Mouse (Mus musculus) limb, embryonic 14.5 days (tissue): ENCODE measurements around the gene Krt28. TPM values are rescaled to one million over a fixed set of nuclear protein-coding genes. Genes with fewer than 3 reads are reported as not detected.

ENCODE experiments used
- ATAC-seq: fragments of 200-750 bp; cut with Nextera tagmentation; 2 replicates; pipeline ENCODE4 v1.8.0; 2017; ENCODE audit warnings: low read depth, moderate number of reproducible peaks, moderate TSS enrichment; ENCODE audit not compliant: low FRiP score
- DNase-seq: peaks from one replicate; pipeline ENCODE4 v3.0.0-alpha.2; 2015; ENCODE audit warnings: low spot score
- H3K27ac ChIP-seq: fragments of 300-500 bp; sonication (generic); replicated peaks from 2 replicates; pipeline ENCODE4 v1.5.1; 2014; ENCODE audit warnings: low read depth, mild to moderate bottlenecking, low read length, moderate library complexity, mixed read lengths
- H3K27me3 ChIP-seq: fragments of 300-500 bp; sonication (generic); 2 replicates; pipeline ENCODE4 v1.6.1; 2014; ENCODE audit warnings: low read length, mixed read lengths; ENCODE audit not compliant: control insufficient read depth, insufficient read depth
- H3K36me3 ChIP-seq: fragments of 300-500 bp; sonication (generic); 2 replicates; pipeline ENCODE4 v1.6.1; 2014; ENCODE audit warnings: mild to moderate bottlenecking, low read length, moderate library complexity, mixed read lengths; ENCODE audit not compliant: control insufficient read depth, insufficient read depth
- H3K4me1 ChIP-seq: fragments of 300-500 bp; sonication (generic); 2 replicates; pipeline ENCODE4 v1.6.1; 2014; ENCODE audit warnings: antibody characterized with exemption, low read length, mixed read lengths; ENCODE audit not compliant: control insufficient read depth, insufficient read depth
- H3K4me2 ChIP-seq: fragments of 300-500 bp; sonication (generic); replicated peaks from 2 replicates; pipeline ENCODE4 v1.6.1; 2014; ENCODE audit warnings: low read depth, mild to moderate bottlenecking, low read length, moderate library complexity; ENCODE audit not compliant: severe bottlenecking
- H3K4me3 ChIP-seq: fragments of 300-500 bp; sonication (generic); replicated peaks from 2 replicates; pipeline ENCODE4 v1.5.1; 2014; ENCODE audit warnings: low read length
- H3K9ac ChIP-seq: fragments of 300-500 bp; sonication (generic); 2 replicates; pipeline ENCODE4 v1.6.1; 2014; ENCODE audit warnings: mild to moderate bottlenecking, low read depth, low read length, moderate library complexity; ENCODE audit not compliant: severe bottlenecking
- H3K9me3 ChIP-seq: fragments of 300-500 bp; sonication (generic); 2 replicates; pipeline ENCODE4 v1.6.1; 2016; ENCODE audit warnings: low read length; ENCODE audit not compliant: control insufficient read depth
- POLR2A ChIP-seq: fragments of 200-500 bp; IDR thresholded peaks from 2 replicates; pipeline ENCODE4 v1.8.0; 2012; ENCODE audit warnings: inconsistent platforms, mild to moderate bottlenecking, moderate library complexity, borderline replicate concordance; ENCODE audit not compliant: insufficient read depth, insufficient read length; ENCODE audit errors: extremely low read depth
- WGBS: fragments of 180-500 bp; shearing (Covaris S2); extraction: QIAGEN DNeasy Blood & Tissue Kit; methylation state at CpG from one replicate; pipeline ENCODE4 v1.1.7; 2014; 5-methylcytosine and 5-hydroxymethylcytosine counted together
- polyA plus RNA-seq, 2 experiments: library from polyadenylated mRNA; depleted of rRNA in 1 of 2; stranded (reverse) in 1 of 2; unstranded in 1 of 2; fragments of >200 nt; fragmentation: Nextera tagmentation in 1 of 2; extraction: Ambion mirVana in 1 of 2; gene quantifications; 2 replicates each; pipeline versions ENCODE4 v1.2.1 to v1.2.3; 2012 to 2014

The Krt28 gene
- polyA plus RNA-seq, 2 experiments: 0.16 TPM; not detected in 1

DNA sequence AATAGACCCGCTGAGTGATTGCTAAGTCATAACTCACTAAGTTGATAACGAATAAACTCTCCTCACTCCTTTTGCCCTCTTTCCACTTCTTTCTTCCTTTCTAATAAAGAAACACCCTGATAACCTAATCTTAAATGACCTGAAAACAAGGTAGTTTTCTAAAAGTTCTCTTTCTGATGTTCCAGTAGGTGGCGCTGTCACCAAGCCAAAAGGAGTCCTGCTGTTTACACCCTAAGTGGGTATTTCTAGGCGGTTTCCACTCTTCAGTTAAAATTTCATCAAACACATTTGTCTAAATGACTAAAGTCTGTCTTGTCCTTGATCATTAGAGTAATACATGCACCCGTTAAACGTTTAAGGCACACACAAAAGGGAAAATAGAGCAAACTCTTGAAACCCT, 38.5 kb upstream of the Krt28 start:
- DNase-seq (peak; percentile 48), ATAC-seq (no peak)
- Histone ChIP-seq H3K9me3 (no peaks in the 10 kb centered on the region), H3K36me3 (no peaks in the 10 kb centered on the region), H3K27ac (no peak overlapping the region), H3K4me1 (no peaks in the 10 kb centered on the region), H3K4me3 (no peak overlapping the region), H3K4me2 (no peak overlapping the region), H3K27me3 (no peaks in the 10 kb centered on the region), H3K9ac (no peak overlapping the region)
- no peak for TF ChIP-seq POLR2A
- WGBS: 21% methylated on average over 6 of the region's 6 CpGs

DNA sequence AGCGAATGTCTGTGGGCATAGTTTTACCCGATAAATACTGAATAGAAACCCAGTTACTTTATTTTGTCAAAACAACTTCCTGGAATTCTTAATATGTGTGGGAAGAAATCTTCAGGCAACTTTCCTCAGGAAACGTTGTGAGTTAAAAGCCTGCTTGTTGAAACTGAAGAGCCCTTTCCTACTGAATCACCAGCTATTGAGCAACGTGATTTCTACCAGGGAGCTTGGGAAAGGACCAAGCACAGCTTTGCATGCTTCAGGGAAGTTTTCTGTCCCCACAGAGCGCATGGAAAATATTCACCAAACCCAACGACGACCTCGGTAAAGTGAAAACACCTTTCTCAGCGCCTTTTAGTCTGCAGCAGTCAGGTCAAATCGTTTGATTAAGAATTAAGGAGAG, 31.5 kb upstream of the Krt28 start:
- no peak for TF ChIP-seq POLR2A
- WGBS: 68% methylated on average over 10 of the region's 10 CpGs

DNA sequence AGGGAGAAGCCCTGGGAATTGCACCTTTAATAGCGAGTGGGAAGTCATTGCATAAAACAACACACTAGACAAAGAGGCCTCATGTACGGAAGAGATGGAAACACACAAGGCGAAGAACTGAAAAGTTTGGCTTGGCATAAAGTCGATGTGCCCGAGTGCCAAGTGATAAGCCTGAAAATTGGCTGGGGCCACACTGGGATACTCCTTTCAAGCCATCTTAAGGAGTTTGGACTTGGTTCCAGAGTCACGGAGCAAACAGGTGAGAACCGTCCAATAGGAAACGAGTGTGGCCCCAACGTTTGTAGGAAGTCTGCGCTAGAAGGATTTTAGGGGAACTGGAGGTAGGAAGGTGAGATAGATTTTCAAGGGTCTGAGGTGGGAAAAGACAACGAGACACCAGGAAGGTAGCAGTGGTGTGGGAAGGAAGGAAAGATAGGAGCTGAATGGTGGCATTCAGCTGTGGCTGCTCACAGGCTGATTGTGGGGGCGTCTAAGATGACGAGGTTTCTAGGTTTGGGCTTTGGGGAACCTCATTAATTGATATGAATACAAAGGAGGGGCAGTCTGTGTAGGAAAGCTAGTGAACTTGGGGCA, 25.4 kb upstream of the Krt28 start:
- WGBS: 85% methylated on average over 13 of the region's 13 CpGs
- H3K36me3 ChIP-seq: no peaks in the 10 kb centered on the region

More for the DNA sequence above, 31.5 kb upstream of the Krt28 start:
- Histone ChIP-seq H3K4me2 (no peak overlapping the region), H3K36me3 (no peaks in the 10 kb centered on the region), H3K9ac (no peak overlapping the region), H3K4me3 (no peak overlapping the region), H3K27me3 (no peaks in the 10 kb centered on the region), H3K27ac (no peak overlapping the region), H3K9me3 (no peaks in the 10 kb centered on the region), H3K4me1 (no peaks in the 10 kb centered on the region)
- ATAC-seq (no peak), DNase-seq (no peak)

DNA sequence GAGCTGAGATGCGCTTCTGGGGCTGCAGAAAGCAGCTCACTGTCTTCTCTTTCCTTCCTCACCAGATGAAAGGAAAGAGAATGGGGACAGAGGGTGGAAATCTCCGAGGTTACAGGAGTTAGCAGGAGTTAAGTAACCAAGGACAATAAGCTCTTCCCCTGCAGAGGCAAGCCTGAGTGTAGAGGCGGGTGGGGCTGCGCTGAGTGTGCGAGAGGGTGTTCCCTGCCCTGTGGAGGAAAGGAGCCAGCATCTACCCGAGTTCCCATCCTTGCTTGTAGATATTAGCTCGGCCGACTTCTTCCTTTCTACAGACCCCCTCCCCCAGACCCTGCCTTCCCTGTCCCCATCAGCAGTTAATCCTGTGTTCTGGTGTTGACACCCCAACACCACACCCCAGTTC, 24.1 kb upstream of the Krt28 start:
- Histone ChIP-seq H3K4me2 (no peak overlapping the region), H3K9me3 (no peaks in the 10 kb centered on the region), H3K4me3 (no peak overlapping the region), H3K36me3 (no peaks in the 10 kb centered on the region), H3K9ac (no peak overlapping the region), H3K4me1 (no peaks in the 10 kb centered on the region), H3K27ac (no peak overlapping the region), H3K27me3 (no peaks in the 10 kb centered on the region)
- ATAC-seq (no peak), DNase-seq (no peak)
- no peak for TF ChIP-seq POLR2A
- 53% methylated on average over 8 of the region's 8 CpGs for WGBS

More for the DNA sequence above, 25.4 kb upstream of the Krt28 start:
- no peak for ATAC-seq
- H3K9me3 ChIP-seq: no peaks in the 10 kb centered on the region
- H3K27me3 ChIP-seq: no peaks in the 10 kb centered on the region
- no peak for DNase-seq
- no peak overlapping the region for H3K27ac ChIP-seq
- no peaks in the 10 kb centered on the region for H3K4me1 ChIP-seq
- H3K4me2 ChIP-seq: no peak overlapping the region
- no peak for TF ChIP-seq POLR2A
- no peak overlapping the region for H3K9ac ChIP-seq
- no peak overlapping the region for H3K4me3 ChIP-seq

DNA sequence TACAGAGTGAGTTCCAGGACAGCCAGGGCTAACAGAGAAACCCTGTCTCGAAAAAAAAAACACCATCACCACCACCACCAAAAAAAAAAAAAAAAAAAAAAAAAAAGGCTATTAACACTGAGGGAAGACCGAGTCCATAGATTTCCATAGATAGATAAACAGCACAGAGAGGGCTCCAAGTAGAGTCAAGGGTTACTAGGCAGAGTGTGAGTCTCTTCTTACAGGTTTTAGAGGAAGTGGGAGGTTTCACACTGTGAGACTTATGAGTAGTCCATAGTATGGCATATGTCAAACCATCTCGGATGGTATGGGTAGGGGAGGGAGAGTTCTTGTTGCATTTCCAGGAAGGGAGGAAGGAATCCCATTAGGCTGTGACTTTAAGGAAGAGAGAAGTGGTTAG, 23.4 kb upstream of the Krt28 start:
- no peak for DNase-seq
- no peak for ATAC-seq
- Histone ChIP-seq H3K27ac (no peak overlapping the region), H3K36me3 (no peaks in the 10 kb centered on the region), H3K27me3 (no peaks in the 10 kb centered on the region), H3K9me3 (no peaks in the 10 kb centered on the region), H3K4me3 (no peak overlapping the region), H3K4me1 (no peaks in the 10 kb centered on the region), H3K4me2 (no peak overlapping the region), H3K9ac (no peak overlapping the region)
- 70% methylated on average over 3 of the region's 3 CpGs for WGBS
- no peak for TF ChIP-seq POLR2A

DNA sequence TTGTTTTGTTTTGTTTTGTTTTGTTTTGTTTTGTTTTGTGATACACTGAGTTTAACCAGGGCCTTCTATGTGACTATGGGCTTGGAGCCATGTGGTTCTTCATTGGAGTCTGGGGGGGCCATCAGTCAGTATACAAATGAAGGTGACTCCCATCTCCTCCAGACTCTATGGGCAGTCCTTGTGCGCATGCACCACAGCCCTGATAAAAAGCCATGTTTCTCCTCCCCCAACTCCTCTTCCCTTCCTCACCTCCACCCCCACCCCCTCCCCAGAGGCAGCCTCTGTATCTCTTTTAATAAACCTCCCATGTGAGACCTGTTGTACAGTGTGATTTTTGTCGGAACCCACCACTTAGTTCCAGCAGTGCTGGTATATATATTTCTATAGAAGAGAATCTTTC, 22.0 kb upstream of the Krt28 start:
- ATAC-seq: no peak
- H3K27me3 ChIP-seq: no peaks in the 10 kb centered on the region
- no peaks in the 10 kb centered on the region for H3K4me1 ChIP-seq
- 84% methylated on average over 2 of the region's 2 CpGs for WGBS
- H3K27ac ChIP-seq: no peak overlapping the region
- H3K4me3 ChIP-seq: no peak overlapping the region
- H3K4me2 ChIP-seq: no peak overlapping the region
- H3K9me3 ChIP-seq: no peaks in the 10 kb centered on the region
- H3K9ac ChIP-seq: no peak overlapping the region
- TF ChIP-seq POLR2A: no peak
- no peaks in the 10 kb centered on the region for H3K36me3 ChIP-seq
- no peak for DNase-seq
